Mouse (Mus musculus): ENCODE measurements at regions not wholly inside any gene's neighbourhood (a gene's known extent, or its start where the extent isn't known, plus 50 kb on each side); places are given as distances from the start of the nearest gene placed in this dataset.

DNA sequence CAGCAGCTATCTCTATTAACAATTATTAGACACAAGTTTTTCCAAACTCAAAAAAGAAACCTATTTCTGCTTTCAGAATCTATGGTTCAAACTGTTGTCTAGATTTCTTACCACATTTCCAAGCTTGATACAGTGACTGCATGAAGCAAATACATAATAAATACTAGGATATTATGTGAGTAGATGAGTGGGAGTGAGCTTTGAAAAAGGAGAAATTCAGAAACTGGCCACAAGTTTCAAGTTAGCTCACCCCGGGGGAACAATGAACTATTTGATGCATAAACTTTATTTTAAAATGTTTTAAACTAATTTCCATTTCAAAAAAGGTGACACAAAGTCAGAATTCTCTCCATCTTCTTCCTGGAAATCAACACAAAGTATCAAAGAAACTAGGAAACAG is 114.3 kb downstream of the Kctd12 start:
- no peak for TF ChIP-seq CTCF (IDR thresholded peaks at IDR 0.05; ENCODE audit: low read depth)
- no peak for TF ChIP-seq EP300 (optimal IDR thresholded peaks at IDR 0.05)

Measured in stomach, postnatal 0 days (tissue).